Mouse (Mus musculus) T-helper 2 cell (primary cell): ENCODE results near the gene Tmem256.

Experiments
- in situ Hi-C: fragments of 300-600 bp; cut with MboI, MseI; formaldehyde crosslinking; loops from one replicate; pipeline ENCODE4 v1.15.1; 2025; ENCODE audit warnings: high pct_unique_total_duplicates

The Tmem256 gene

DNA sequence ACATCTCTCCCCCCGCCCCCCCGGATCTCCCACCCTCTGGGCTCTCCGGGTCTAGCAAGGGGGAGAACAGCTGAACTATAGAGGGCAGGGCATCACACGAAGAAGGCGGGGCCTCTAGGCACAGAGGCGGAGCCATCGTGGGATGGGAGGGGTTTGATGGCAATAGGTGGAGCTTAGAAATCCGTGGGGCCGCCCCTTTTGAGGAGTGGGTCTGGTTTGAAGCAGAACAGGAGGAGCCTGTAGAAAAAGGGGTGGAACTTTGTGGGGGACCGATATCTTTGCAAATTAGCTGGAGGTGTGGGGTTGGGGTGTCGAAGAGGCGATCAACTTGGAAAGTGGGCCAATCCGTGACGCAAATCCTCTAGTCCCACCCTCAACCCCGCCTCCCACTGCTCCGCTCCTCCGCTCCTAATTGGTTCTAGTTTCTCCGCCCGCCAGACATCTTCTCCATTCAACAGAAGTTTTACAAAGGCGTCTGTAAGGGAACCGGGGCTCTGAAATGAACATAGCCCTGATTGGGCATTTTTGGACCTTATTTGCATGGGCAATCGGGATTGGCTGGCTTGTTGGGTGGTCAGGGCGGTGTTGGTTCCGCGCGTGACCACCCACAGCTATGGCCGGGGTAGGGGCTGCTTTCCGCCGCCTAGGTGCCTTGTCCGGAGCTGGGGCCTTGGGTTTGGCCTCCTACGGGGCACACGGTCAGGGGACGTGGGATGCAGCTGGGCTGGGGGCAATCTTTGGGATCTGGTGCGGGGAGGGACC, at the start of gene Tmem256:
Gene Tmem256, plus strand, starts transcription at position 563 of the 762 bp plus-strand sequence.
- in situ Hi-C loops: loop anchor here (5.0 kb wide), 1 partner anchor 41 kb away; the partner anchor contains the start of gene Chrnb1

GRCm38 (mm10) chr11:69789431-69789830, 48.9 kb upstream of the Tmem256 start:
- in situ Hi-C loops: no loop called here

DNA sequence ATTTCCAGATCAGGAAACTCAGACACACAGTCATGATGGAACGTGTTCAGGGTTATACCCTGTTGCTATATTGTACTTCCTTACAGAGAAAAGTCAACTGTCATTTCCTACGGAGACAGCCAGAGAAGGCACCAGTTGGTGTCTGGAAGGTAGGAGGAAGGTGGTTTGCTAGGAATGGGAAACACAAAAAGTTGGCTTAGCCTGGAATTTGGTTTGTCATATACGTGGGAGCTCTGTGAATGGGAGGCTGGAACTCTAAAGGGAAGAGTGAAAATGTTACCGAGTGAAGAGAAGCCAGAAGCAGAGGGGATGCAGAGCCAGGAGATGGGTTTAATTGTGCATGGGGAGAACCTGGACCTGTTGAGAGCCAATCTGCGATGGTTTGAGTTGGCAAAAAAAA, 46.9 kb upstream of the Tmem256 start:
- in situ Hi-C loops: no loop called here

DNA sequence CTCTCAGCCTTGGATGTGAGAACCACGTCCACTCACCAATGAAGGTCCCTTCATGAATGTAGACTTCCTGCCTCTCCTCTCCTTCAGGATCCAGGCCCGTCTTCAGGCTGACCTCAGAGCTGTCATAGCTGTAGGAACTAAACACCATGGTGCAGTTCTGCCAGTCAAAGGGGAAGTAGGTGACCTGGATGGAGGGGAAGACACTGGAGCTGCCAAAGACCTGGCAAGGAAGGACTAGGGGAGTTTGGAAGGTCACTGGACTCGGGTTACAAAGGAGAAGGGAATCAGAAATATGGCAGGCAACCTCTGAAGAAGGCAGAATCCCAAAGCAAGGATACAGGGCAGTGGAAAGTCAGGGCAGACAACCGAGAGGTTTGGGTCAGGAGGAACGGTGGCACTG, 44.9 kb upstream of the Tmem256 start:
- in situ Hi-C loops: no loop called here

DNA sequence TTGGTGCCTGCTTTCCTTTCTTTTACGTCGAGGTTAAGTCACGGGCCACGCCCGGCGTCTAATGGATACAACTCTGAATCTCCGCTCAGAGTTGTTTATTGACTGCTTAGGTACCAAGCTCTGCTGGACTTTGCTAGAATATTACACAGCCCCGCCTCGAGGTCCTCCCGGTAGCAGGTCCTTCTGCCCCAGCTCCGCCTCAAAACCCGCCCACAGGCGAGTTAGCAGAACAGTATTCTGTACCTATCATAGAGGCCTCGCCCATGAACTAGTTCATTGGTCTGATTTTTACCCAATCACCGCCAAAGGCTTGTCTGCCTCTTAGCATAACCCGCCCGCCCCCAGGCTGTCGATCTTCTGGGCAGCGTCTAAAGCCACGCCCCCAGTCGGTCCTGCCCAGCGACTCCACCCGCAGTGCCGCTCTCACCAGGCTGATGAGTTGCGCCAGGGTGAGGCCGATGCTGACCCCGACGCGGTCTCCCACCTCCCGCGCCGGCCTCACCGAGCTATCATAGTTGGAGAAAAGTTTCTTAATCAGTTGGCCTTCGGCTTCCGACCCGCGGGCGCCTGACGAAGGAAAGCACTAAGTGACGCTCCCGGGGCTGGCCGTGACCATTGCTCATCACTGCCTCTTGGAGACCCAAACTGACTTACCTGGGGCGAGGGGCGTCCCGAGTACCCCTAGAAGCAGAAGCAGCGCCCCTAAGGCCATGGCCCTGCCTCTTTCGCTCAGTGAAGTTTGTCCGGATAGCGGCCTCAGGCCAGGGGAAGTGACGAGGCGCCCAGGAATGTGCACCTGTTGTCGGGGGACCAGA, 42.9 kb upstream of the Tmem256 start, which contains the start of gene Chrnb1:
Gene Chrnb1, minus strand, starts transcription at position 776 of the 815 bp plus-strand sequence.
- in situ Hi-C loops: loop anchor here (5.0 kb wide), 1 partner anchor 42 kb away; the partner anchor contains the start of genes Nlgn2 and Tmem256

GRCm38 (mm10) chr11:69795983-69796435, 42.3 kb upstream of the Tmem256 start:
- in situ Hi-C loops: loop anchor here (5.0 kb wide), 1 partner anchor 41 kb away; the partner anchor contains the start of genes Nlgn2 and Tmem256

DNA sequence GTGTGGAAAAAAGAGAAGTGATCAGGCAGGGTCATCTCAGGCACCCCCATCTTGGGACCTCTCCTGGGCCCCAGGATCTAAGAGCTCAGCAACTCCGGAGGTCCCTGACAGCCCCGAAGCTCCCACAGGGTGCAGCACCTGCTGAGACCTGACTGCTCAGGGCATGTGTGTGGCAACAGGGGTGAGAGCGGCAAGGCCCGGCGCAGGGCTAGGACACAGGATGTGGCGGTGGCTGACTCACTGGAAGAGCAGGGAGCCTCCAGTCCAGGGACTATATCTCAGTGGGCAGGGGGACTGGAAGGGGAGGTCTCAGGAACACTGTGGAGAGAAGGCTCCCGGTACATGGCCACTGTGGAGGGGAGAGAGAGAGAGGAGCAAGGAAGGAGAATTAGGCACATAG, 40.4 kb upstream of the Tmem256 start:
- in situ Hi-C loops: loop anchor here (5.0 kb wide), 1 partner anchor 39 kb away; the partner anchor contains the start of genes Nlgn2 and Tmem256

- in situ Hi-C loops: loop anchor here (5.0 kb wide), 2 partner anchors 38 to 78 kb away; partner anchors contain the start of genes Nlgn2, Tmem256 and Tmem95
These were observed 38.7 kb upstream of the Tmem256 start for GRCm38 (mm10) chr11:69799394-69800137.

DNA sequence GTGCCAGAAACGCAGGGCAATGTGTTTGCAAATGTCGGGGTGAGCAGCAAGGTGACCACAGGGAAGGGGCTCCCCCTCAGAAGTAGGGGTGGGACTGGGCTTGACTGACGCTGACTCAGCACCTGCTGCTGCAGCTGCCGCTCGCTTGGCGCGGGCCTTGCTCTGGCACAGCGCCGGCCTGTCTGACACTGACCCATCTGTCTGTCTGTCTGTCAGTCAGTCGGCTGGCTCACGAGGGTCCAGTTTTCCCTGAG, 38.2 kb upstream of the Tmem256 start:
- in situ Hi-C loops: loop anchor here (5.0 kb wide), 1 partner anchor 77 kb away; the partner anchor contains the start of gene Tmem95

GRCm38 (mm10) chr11:69800392-69801197, 37.7 kb upstream of the Tmem256 start:
- in situ Hi-C loops: loop anchor here (5.0 kb wide), 1 partner anchor 77 kb away; the partner anchor contains the start of gene Tmem95

GRCm38 (mm10) chr11:69801379-69801977, 36.8 kb upstream of the Tmem256 start, which contains the start of gene Fgf11:
Fgf11 (minus strand) TSS chr11:69801857.
- in situ Hi-C loops: loop anchor here (5.0 kb wide), 1 partner anchor 76 kb away; the partner anchor contains the start of gene Tmem95

GRCm38 (mm10) chr11:69802648-69803105, 35.6 kb upstream of the Tmem256 start:
- in situ Hi-C loops: loop anchor here (5.0 kb wide), 1 partner anchor 75 kb away; the partner anchor contains the start of gene Tmem95

GRCm38 (mm10) chr11:69803328-69803727, 35.0 kb upstream of the Tmem256 start:
- in situ Hi-C loops: loop anchor here (5.0 kb wide), 1 partner anchor 74 kb away; the partner anchor contains the start of gene Tmem95

- in situ Hi-C loops: loop anchor here (5.0 kb wide), 1 partner anchor 73 kb away; the partner anchor contains the start of gene Tmem95
These were observed 34.3 kb upstream of the Tmem256 start for GRCm38 (mm10) chr11:69803786-69804651.

DNA sequence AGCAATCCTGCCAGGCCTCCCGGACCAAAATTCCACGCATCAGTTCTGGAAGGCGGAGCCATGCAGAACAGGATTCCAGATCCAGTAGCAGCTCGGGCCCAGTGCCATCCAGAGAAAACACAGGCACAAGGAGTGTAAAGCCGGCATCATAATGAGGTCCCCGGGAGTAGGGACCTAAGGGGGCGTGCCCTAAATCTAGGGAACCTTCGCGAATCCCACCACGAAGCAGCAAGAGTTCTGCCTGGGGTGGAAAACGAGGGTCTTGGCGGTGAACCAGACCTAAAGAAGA, 33.7 kb upstream of the Tmem256 start:
- in situ Hi-C loops: loop anchor here (5.0 kb wide), 1 partner anchor 73 kb away; the partner anchor contains the start of gene Tmem95

DNA sequence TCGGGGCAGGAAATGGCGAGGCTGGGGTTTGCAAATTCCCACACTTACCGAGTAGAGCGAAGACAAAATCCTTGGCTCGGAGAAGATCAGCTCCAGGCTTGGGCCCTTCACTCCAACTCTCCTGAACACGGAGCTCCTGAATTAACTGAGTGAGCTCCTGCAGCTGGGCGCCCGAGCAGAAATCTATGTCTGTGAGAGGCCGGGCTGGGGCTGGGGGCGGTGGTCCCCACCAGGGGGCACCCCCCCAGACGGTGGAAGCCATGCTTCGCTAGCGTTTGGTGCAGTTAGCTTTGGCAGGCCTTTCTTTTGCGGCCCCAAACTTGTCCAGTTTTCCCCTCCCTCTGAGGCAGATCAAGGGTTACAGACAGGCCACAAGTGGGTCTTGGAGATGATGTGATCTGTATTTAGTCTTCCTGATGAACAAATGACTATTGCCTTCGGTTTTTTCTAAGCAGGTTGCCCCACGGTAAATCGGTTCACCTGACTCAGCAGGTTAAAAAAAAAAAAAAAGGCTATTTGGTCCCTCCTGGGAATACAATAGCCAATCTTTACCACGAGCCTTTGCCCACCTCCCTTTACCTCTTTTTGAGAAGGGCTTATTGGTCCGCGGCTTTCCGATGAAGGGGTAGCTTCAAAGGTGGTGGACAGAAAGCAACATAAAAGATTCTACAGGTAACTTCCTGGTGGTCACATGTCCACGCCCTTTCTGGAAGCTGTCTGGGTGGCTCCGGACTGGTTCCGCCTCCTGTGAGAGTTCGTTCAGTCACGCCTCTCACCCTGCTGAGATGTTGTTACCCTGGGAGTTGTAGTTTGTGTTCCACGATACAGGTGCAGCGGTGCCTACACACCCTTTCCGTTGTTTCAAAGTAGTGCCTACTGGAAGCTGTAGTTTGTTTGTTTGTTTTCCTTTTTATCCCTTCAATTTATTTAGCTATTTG, 33.1 kb upstream of the Tmem256 start, which contains the start of gene Tmem102:
Gene Tmem102, minus strand, starts transcription at position 653 of the 938 bp plus-strand sequence.
- in situ Hi-C loops: loop anchor here (5.0 kb wide), 1 partner anchor 72 kb away; the partner anchor contains the start of gene Tmem95

GRCm38 (mm10) chr11:69806378-69806777, 31.9 kb upstream of the Tmem256 start:
- in situ Hi-C loops: no loop called here
